Mouse (Mus musculus) heart, postnatal 0 days (tissue): ENCODE measurements around the gene Tlr4.

Source experiments
- CTCF ChIP-seq: IDR thresholded peaks from 2 replicates; pipeline ENCODE4 v1.5.1; 2016; ENCODE audit warnings: antibody characterized with exemption, control low read depth, low read depth
- EP300 ChIP-seq: IDR thresholded peaks from 2 replicates; pipeline ENCODE4 v1.6.1; 2016; ENCODE audit warnings: antibody characterized with exemption, low read depth

- TF ChIP-seq EP300 (no peak), CTCF (no peak)
Measured at GRCm38 (mm10) chr4:66872026-66872425, 44.6 kb downstream of the Tlr4 start.
